Mouse (Mus musculus): ENCODE data around the gene Mettl6.
"Not testable (repeated sequence)": the region's sequence is repeated elsewhere in the genome, so short reads cannot be mapped to it uniquely, and the experiment has no call there.

DNA sequence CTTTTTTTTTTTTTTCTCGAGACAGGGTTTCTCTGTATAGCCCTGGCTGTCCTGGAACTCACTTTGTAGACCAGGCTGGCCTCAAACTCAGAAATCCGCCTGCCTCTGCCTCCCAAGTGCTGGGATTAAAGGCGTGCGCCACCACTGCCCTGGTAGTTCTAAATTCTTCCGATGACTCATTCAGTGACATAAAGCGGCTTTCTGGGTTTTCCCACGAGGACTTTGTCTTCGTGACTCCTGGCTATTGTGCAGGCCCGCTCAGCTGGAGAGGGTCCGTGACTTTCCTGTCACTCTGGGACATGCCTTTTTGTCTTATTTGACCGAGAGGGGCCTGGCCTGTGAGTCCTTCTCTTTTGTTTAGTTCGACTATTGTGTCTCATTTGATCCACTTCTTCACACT, 40.9 kb downstream of the Mettl6 start:
- TF ChIP-seq POLR2A, CTCF (IDR thresholded peaks at IDR 0.05; ENCODE audit: extremely low read depth, insufficient read depth, low read length): not testable (repeated sequence)
